Mouse (Mus musculus) macrophage (primary cell): Measurements from ENCODE around the gene Dgkh. TPM values are rescaled to one million over a fixed set of nuclear protein-coding genes. Genes with fewer than 3 reads are reported as not detected.

Source experiments
- polyA plus RNA-seq: library from polyadenylated mRNA; stranded (reverse); fragments of 250-400 nt; gene quantifications from 3 replicates; pipeline ENCODE4 v1.2.4, GENCODE M21; 2018; ENCODE audit warnings: inconsistent platforms

Gene Dgkh
- polyA plus RNA-seq, 1 experiment from 2014 or later = 2.1 TPM

Other genes with a start within 250 kb of the Dgkh start
- gene Akap11, start 196.0 kb downstream of the Dgkh start, polyA plus RNA-seq = 15.7 to 19.5 TPM (median 15.8 TPM) in 3 replicates
- 22.3 to 41.6 TPM (median 22.7 TPM) in 3 replicates for gene Vwa8, start 116.3 kb upstream of the Dgkh start, polyA plus RNA-seq